Mouse (Mus musculus) ES-E14 (cell line): Measurements from ENCODE around the gene Agtr1a.

ENCODE experiments used
- CHD2 ChIP-seq: IDR thresholded peaks from 2 replicates; pipeline ENCODE4 v1.6.1; 2014; ENCODE audit warnings: mild to moderate bottlenecking, low read depth, low read length, inconsistent platforms
- HCFC1 ChIP-seq: IDR thresholded peaks from 2 replicates; pipeline ENCODE4 v1.6.1; 2012; ENCODE audit warnings: low read length, inconsistent platforms, borderline replicate concordance; ENCODE audit not compliant: insufficient read depth
- ZC3H11A ChIP-seq: IDR thresholded peaks from 2 replicates; pipeline ENCODE4 v1.6.1; 2012; ENCODE audit warnings: low read depth, mild to moderate bottlenecking, inconsistent platforms, low read length, borderline replicate concordance
- ZNF384 ChIP-seq: IDR thresholded peaks from 2 replicates; pipeline ENCODE4 v1.6.1; 2012; ENCODE audit warnings: low read depth, low read length, inconsistent platforms

GRCm38 (mm10) chr13:30358456-30359168 is 22.4 kb downstream of the Agtr1a start:
- TF ChIP-seq CHD2 (no peak), HCFC1 (no peak), ZC3H11A (no peak), ZNF384 (no peak)
